Mouse (Mus musculus) thymus, adult 2 months (tissue): Measurements from ENCODE around the gene Efcab10.

ENCODE experiments used
- CTCF ChIP-seq: fragments of 200-500 bp; IDR thresholded peaks from 2 replicates; pipeline ENCODE4 v1.5.1; 2012; ENCODE audit warnings: mild to moderate bottlenecking, control low read depth, low read length, moderate library complexity, borderline replicate concordance; ENCODE audit not compliant: control insufficient read depth, poor library complexity, insufficient read depth; ENCODE audit errors: extremely low read depth
- POLR2A ChIP-seq: fragments of 200-500 bp; IDR thresholded peaks from 2 replicates; pipeline ENCODE4 v1.6.1; 2012; ENCODE audit warnings: mild to moderate bottlenecking, low read length, control low read depth, moderate library complexity; ENCODE audit not compliant: control insufficient read depth, poor library complexity, insufficient read depth; ENCODE audit errors: extremely low read depth

- TF ChIP-seq CTCF (no peak), POLR2A (no peak)
These were observed 25.1 kb upstream of the Efcab10 start for GRCm38 (mm10) chr12:33369555-33369954.
